Mouse (Mus musculus): ENCODE results near the gene Sf3a2. TPM values are rescaled to one million over a fixed set of nuclear protein-coding genes. Genes with fewer than 3 reads are reported as not detected.

Sf3a2 gene
- polyA plus RNA-seq, 1 experiment from 2014 or later, result 53.5 TPM

DNA sequence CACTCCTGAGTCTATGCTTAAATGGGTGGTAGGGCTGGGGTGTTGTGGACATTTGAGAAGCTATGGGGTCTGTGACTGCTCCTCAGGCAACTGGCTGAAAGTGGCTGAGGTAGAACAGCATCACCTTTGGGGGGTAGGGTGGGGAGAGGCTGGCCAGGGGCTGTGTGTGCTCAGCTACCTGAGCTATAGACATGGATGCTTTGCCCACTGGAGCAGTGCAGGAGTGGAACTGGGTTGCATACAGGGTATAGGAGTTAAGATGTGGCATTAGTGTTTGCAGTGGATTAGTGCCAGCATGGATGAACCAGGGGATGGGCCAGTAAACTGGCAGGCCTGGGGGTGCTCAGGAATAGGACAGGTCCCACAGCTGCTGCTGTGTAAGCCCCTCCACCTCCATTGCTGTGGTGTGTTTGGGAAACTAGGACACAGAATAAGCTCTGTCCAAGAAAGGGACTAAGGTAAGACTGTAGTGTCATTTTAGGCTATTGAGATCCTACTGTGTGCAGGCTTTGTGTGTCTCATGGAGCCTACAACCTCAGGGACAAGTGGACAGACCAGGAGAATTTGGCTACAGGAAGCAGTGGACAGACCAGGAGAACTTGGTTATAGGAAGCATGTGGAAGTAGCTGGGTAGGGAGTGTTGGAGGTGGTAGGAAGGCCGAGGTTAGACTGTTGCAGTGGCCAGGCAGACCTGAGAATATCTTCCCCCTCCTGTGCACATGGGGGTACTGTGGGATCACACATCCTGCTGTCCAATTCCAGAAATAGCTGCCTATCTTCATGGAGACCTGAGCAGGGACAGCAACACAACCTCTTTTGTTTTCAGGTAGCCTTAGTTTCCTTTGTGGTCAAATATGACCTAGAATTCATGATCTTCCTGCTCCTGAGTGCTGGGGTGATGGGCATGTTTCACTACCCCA is 31.6 kb downstream of the Sf3a2 start:
- H3K4me2 ChIP-seq, result 0 out of 2 replicates have a peak overlapping the region, but pooled peaks have one; percentile 8
- WGBS (ENCODE audit: insufficient replicate concordance), result 38% methylated on average over 1 of the region's 1 CpGs
- no peaks in the 10 kb centered on the region for H3K9me3 ChIP-seq (replicated peaks)
- H3K9ac ChIP-seq, result 0 out of 2 replicates have a peak overlapping the region, but pooled peaks have one; percentile 12
- no peak for ATAC-seq
- peaks cover 34% of the 10 kb centered on the region for H3K36me3 ChIP-seq
- H3K27me3 ChIP-seq (replicated peaks), result peaks cover 29% of the 10 kb centered on the region
- H3K4me3 ChIP-seq, result no peak overlapping the region
- peaks cover 55% of the 10 kb centered on the region for H3K4me1 ChIP-seq
- H3K27ac ChIP-seq, result peak overlapping the region; percentile 61; the same call in 1 of the 2 replicates

GRCm38 (mm10) chr10:80831136-80831535 is 33.1 kb downstream of the Sf3a2 start:
- Histone ChIP-seq H3K4me3 (no peak overlapping the region), H3K36me3 (peaks cover 34% of the 10 kb centered on the region), H3K9me3 (replicated peaks) (no peaks in the 10 kb centered on the region), H3K9ac (peak overlapping the region; percentile 33; the same call in 1 of the 2 replicates), H3K4me1 (peaks cover 50% of the 10 kb centered on the region), H3K27me3 (replicated peaks) (peaks cover 45% of the 10 kb centered on the region), H3K4me2 (peak overlapping the region; percentile 35), H3K27ac (peak overlapping the region; percentile 61; the same call in 1 of the 2 replicates)
- 2% methylated on average over 9 of the region's 9 CpGs for WGBS (ENCODE audit: insufficient replicate concordance)
- peak; percentile 16; the same call in 1 of the 2 replicates for ATAC-seq

DNA sequence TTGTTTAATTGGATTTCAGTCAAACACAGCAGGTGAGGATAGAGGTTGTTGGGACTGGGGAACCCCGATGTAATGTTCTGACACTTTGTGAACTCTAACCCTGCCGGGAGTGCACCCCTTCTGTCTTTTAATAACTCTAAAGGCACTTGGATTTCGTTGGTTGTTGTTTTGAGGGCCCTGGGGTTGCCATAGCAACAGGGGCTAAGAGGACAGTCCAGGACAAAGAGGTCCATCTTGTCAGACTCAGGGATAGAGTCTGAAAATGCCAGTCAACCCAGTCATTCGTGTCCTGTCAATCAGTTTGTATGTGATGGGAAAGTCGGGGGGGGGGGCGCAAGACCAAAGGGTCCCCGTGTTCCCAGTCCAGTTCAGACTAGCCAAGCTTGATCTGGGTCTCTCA is 34.8 kb downstream of the Sf3a2 start:
- 62% methylated on average over 7 of the region's 7 CpGs for WGBS (ENCODE audit: insufficient replicate concordance)
- no peak for ATAC-seq
- H3K27ac ChIP-seq, result no peak overlapping the region
- H3K9ac ChIP-seq, result no peak overlapping the region
- peaks cover 61% of the 10 kb centered on the region for H3K27me3 ChIP-seq (replicated peaks)
- H3K4me3 ChIP-seq, result no peak overlapping the region
- peaks cover 29% of the 10 kb centered on the region for H3K36me3 ChIP-seq
- no peak overlapping the region for H3K4me2 ChIP-seq
- H3K9me3 ChIP-seq (replicated peaks), result no peaks in the 10 kb centered on the region
- H3K4me1 ChIP-seq, result peaks cover 51% of the 10 kb centered on the region

DNA sequence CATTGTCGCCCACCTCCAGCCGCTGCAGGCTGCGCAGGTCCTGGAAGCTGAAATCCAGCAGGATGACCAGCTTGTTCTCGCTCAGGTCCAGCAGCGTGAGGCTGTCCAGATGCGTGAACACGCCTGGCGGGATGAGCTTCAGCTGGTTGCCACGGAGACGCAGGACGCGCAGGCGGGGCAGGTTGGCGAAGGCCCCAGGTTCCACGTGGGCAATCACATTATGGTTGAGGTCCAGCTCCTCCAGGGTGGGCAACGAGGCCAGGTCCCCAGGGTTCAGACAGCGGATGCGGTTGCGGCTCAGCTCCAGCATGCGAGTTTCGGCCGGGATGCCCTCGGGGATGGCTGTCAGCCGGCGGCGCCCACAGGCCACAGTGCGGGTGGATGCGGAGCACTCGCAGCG is 37.6 kb downstream of the Sf3a2 start:
- Histone ChIP-seq H3K9me3 (replicated peaks) (no peaks in the 10 kb centered on the region), H3K27ac (no peak overlapping the region), H3K36me3 (peaks cover 2% of the 10 kb centered on the region), H3K4me3 (no peak overlapping the region), H3K4me2 (no peak overlapping the region), H3K4me1 (peaks cover 31% of the 10 kb centered on the region), H3K9ac (no peak overlapping the region), H3K27me3 (replicated peaks) (peaks cover 89% of the 10 kb centered on the region)
- WGBS (ENCODE audit: insufficient replicate concordance), result 47% methylated on average over 30 of the region's 30 CpGs
- no peak for ATAC-seq

DNA sequence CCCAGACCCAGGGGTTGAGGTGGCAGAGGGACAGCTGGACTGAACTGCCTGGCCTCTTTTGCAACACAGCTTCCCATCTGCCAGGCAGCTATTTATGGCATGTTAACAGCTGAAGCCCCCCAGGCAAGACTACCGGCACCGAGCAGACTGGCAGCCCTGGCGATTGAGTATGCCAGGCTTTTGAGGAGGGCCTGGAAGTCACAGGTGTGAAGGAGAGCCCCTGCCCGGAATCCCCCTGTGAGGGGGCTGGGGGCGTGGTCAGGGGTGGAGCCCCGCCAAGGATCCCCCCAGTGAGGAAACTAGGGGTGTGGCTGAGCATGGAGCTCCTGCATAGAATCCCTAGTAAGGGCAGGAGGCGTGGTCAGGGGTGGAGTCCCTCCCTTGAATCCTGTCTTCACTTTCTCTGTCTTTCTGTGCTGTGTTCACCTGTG is 39.0 kb downstream of the Sf3a2 start:
- Histone ChIP-seq H3K4me3 (no peak overlapping the region), H3K36me3 (no peaks in the 10 kb centered on the region), H3K27ac (no peak overlapping the region), H3K9me3 (replicated peaks) (no peaks in the 10 kb centered on the region), H3K4me1 (peaks cover 20% of the 10 kb centered on the region; the same call in 1 of the 2 replicates), H3K4me2 (no peak overlapping the region), H3K9ac (no peak overlapping the region), H3K27me3 (replicated peaks) (peaks cover 99% of the 10 kb centered on the region)
- 35% methylated on average over 7 of the region's 7 CpGs for WGBS (ENCODE audit: insufficient replicate concordance)
- no peak for ATAC-seq

DNA sequence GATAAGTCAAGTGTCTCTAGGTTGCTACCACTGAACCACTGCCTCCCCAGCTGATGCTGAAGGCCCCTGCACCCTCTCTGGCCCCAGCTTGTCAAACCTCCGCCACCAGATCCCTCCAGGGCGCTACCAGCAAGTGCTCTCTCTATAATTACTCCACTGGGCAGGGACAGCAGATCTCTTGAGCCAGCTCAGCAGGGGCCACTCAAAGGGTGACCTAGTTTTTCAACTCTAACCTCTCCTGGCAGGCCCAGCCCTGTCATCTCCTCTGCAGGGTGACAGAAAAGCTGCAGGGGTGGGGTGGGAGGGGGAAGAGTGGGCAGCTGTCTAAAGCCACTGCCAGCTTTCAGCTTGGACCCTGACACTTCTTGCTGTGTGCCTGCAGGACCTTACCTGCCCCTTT is 39.8 kb downstream of the Sf3a2 start:
- WGBS (ENCODE audit: insufficient replicate concordance), result 29% methylated on average over 2 of the region's 2 CpGs
- H3K4me2 ChIP-seq, result no peak overlapping the region
- H3K9me3 ChIP-seq (replicated peaks), result no peaks in the 10 kb centered on the region
- H3K36me3 ChIP-seq, result no peaks in the 10 kb centered on the region
- H3K9ac ChIP-seq, result no peak overlapping the region
- H3K4me1 ChIP-seq, result peaks cover 20% of the 10 kb centered on the region; the same call in 1 of the 2 replicates
- no peak overlapping the region for H3K4me3 ChIP-seq
- no peak overlapping the region for H3K27ac ChIP-seq
- peaks cover 100% of the 10 kb centered on the region for H3K27me3 ChIP-seq (replicated peaks)
- no peak for ATAC-seq

GRCm38 (mm10) chr10:80838346-80838912 is 40.4 kb downstream of the Sf3a2 start:
- H3K4me2 ChIP-seq, result no peak overlapping the region
- H3K9ac ChIP-seq, result no peak overlapping the region
- no peak for ATAC-seq
- no peaks in the 10 kb centered on the region for H3K9me3 ChIP-seq (replicated peaks)
- H3K27me3 ChIP-seq (replicated peaks), result peaks cover 100% of the 10 kb centered on the region
- WGBS (ENCODE audit: insufficient replicate concordance), result 51% methylated on average over 2 of the region's 2 CpGs
- no peak overlapping the region for H3K27ac ChIP-seq
- H3K4me3 ChIP-seq, result no peak overlapping the region
- no peaks in the 10 kb centered on the region for H3K36me3 ChIP-seq
- peaks cover 21% of the 10 kb centered on the region; the same call in 1 of the 2 replicates for H3K4me1 ChIP-seq

GRCm38 (mm10) chr10:80839848-80840247 is 41.9 kb downstream of the Sf3a2 start:
- H3K4me1 ChIP-seq, result peaks cover 25% of the 10 kb centered on the region
- no peak overlapping the region for H3K4me2 ChIP-seq
- H3K27me3 ChIP-seq (replicated peaks), result peaks cover 100% of the 10 kb centered on the region
- H3K9me3 ChIP-seq (replicated peaks), result no peaks in the 10 kb centered on the region
- H3K4me3 ChIP-seq, result no peak overlapping the region
- no peak overlapping the region for H3K27ac ChIP-seq
- WGBS (ENCODE audit: insufficient replicate concordance), result 53% methylated on average over 6 of the region's 6 CpGs
- no peaks in the 10 kb centered on the region for H3K36me3 ChIP-seq
- ATAC-seq, result no peak
- H3K9ac ChIP-seq, result no peak overlapping the region

- ATAC-seq, result no peak
- 75% methylated on average over 2 of the region's 2 CpGs for WGBS (ENCODE audit: insufficient replicate concordance)
- no peak overlapping the region for H3K4me2 ChIP-seq
- no peak overlapping the region for H3K4me3 ChIP-seq
- peaks cover 100% of the 10 kb centered on the region for H3K27me3 ChIP-seq (replicated peaks)
- H3K27ac ChIP-seq, result no peak overlapping the region
- no peaks in the 10 kb centered on the region for H3K36me3 ChIP-seq
- H3K9me3 ChIP-seq (replicated peaks), result no peaks in the 10 kb centered on the region
- no peak overlapping the region for H3K9ac ChIP-seq
- peaks cover 21% of the 10 kb centered on the region for H3K4me1 ChIP-seq
These were observed 43.7 kb downstream of the Sf3a2 start for GRCm38 (mm10) chr10:80841685-80842084.

DNA sequence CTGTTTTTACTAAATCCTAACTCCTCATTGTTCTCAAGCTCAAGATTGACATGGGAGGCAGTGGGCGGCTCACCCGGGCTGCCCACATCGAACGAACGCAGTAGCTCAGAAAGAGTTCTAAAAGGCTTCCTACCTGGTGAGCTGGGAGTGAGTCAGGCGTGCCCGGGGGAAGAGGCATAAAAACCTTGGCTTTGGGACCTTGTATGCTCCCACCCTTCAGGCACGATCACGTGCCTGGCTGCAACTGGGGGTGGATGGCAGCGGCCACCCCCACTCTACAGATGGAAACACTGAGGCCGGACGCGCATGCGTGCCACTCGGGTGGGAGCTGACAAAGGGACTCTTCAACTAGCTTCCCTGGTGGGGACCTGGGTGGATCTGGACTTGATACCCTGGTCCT is 44.3 kb downstream of the Sf3a2 start:
- WGBS (ENCODE audit: insufficient replicate concordance), result 75% methylated on average over 15 of the region's 15 CpGs
- no peak for ATAC-seq

GRCm38 (mm10) chr10:80843087-80843930 is 45.3 kb downstream of the Sf3a2 start:
- Histone ChIP-seq H3K27me3 (replicated peaks) (peaks cover 92% of the 10 kb centered on the region), H3K4me1 (peaks cover 12% of the 10 kb centered on the region), H3K4me3 (peak overlapping the region; percentile 42), H3K27ac (no peak overlapping the region), H3K4me2 (peak overlapping the region; percentile 59), H3K9me3 (replicated peaks) (no peaks in the 10 kb centered on the region), H3K36me3 (no peaks in the 10 kb centered on the region), H3K9ac (no peak overlapping the region)
- 11% methylated on average over 32 of the region's 32 CpGs for WGBS (ENCODE audit: insufficient replicate concordance)
- no peak for ATAC-seq

More for the DNA sequence above, 44.3 kb downstream of the Sf3a2 start:
- H3K36me3 ChIP-seq, result no peaks in the 10 kb centered on the region
- H3K4me3 ChIP-seq, result no peak overlapping the region
- no peak overlapping the region for H3K4me2 ChIP-seq
- no peaks in the 10 kb centered on the region for H3K9me3 ChIP-seq (replicated peaks)
- H3K27ac ChIP-seq, result no peak overlapping the region
- peaks cover 16% of the 10 kb centered on the region for H3K4me1 ChIP-seq
- H3K9ac ChIP-seq, result no peak overlapping the region
- peaks cover 100% of the 10 kb centered on the region for H3K27me3 ChIP-seq (replicated peaks)

All from liver, embryonic 12.5 days (tissue).